Mouse (Mus musculus): ENCODE results near the gene Adgrg3. TPM values are rescaled to one million over a fixed set of nuclear protein-coding genes. Genes with fewer than 3 reads are reported as not detected.
A peak's percentile ranks its signal among the peaks of the same experiment; 100 is the strongest.

Adgrg3 gene
- polyA plus RNA-seq, 2 experiments: 3.3 to 6.7 TPM

DNA sequence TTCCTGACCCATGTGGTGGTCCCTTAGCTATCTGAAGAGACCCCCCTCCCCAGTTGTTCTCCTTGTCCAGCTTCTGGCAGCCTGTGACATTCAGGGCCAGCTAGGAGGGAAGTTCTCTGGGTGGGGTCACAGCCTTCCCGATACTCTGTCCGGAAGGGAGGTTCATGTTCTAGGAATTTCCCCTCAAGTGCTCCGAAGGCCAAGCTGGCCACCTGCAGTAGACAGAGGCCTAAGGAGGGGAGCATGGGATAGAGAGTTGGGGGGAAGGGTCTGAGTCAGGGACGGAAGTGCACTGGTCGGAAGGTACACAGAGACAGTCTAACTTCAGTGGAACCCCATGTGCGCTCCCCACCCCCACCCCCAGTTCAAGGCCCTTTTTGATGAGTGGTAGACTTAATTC is 17.5 kb upstream of the Adgrg3 start:
- TF ChIP-seq POLR2A (IDR thresholded peaks at IDR 0.05; ENCODE audit: borderline replicate concordance, extremely low read depth, insufficient read depth, insufficient read length): no peak
- Histone ChIP-seq H3K27ac (replicated peaks; ENCODE audit: low read depth, low read length) (no peak overlapping the region), H3K27me3 (ENCODE audit: control insufficient read depth, insufficient read depth, low read length) (no peaks in the 10 kb centered on the region), H3K4me1 (ENCODE audit: control insufficient read depth, insufficient read depth, low read length) (peaks cover 4% of the 10 kb centered on the region; the same call in 1 of the 2 replicates), H3K9me3 (ENCODE audit: control insufficient read depth, low read length) (no peaks in the 10 kb centered on the region), H3K4me3 (replicated peaks; ENCODE audit: low read length) (no peak overlapping the region), H3K36me3 (ENCODE audit: control insufficient read depth, insufficient read depth, low read length) (no peaks in the 10 kb centered on the region), H3K4me2 (replicated peaks; ENCODE audit: low read depth, low read length, severe bottlenecking) (no peak overlapping the region), H3K9ac (ENCODE audit: low read depth, low read length, severe bottlenecking) (no peak overlapping the region)
- ATAC-seq (ENCODE audit: low FRiP score, low read depth) (no peak), DNase-seq (ENCODE audit: low spot score) (no peak)
- 59% methylated on average over 6 of the region's 6 CpGs for WGBS

DNA sequence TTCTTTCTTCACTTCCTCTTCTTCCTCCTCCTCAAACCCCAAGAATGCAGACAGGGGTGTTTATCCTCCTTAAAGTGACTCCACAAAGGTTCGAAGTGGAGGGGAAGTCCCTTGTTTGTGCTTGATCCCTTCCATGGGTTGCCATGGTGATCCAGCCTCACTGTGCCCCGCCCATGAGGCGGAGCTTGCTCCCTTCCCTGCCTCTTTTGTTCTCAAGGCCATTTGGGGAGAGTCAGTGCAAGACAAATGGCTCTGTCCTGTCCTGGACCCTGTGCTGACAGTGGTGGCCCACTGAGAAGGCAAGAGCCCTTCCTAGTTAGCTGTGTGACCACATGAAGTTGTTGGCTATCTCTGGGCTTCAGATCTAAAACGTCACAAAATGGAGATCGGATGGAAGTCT is 16.8 kb upstream of the Adgrg3 start:
- peak; percentile 27; the same call in 1 of the 2 replicates for ATAC-seq (ENCODE audit: low FRiP score, low read depth)
- 27% methylated on average over 5 of the region's 5 CpGs for WGBS

DNA sequence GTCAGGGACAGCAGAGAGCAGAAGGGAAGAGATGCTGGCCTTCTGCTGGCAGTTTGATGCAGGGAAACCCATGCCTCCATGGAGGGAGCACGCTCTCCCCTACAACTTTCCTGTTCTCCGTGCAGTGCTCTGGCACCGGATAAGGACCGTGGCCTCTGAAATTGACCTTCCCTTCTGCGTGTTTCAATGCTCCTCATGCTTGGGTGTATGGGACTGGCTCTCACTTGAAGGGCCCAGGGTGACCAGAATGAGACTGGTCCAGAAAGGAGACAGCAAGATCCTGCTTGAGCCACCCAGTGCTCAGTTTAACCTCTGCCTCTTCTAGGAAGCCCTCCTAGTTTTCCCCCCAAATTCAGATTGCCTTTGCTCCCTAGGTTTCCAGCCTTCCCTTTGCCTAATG is 16.3 kb upstream of the Adgrg3 start:
- no peak for ATAC-seq (ENCODE audit: low FRiP score, low read depth)
- WGBS: 92% methylated on average over 3 of the region's 5 CpGs

More for the DNA sequence above, 16.8 kb upstream of the Adgrg3 start:
- Histone ChIP-seq H3K4me3 (replicated peaks; ENCODE audit: low read length) (no peak overlapping the region), H3K9me3 (ENCODE audit: control insufficient read depth, low read length) (no peaks in the 10 kb centered on the region), H3K27ac (replicated peaks; ENCODE audit: low read depth, low read length) (no peak overlapping the region), H3K9ac (ENCODE audit: low read depth, low read length, severe bottlenecking) (no peak overlapping the region), H3K4me1 (ENCODE audit: control insufficient read depth, insufficient read depth, low read length) (peaks cover 4% of the 10 kb centered on the region; the same call in 1 of the 2 replicates), H3K4me2 (replicated peaks; ENCODE audit: low read depth, low read length, severe bottlenecking) (no peak overlapping the region), H3K27me3 (ENCODE audit: control insufficient read depth, insufficient read depth, low read length) (no peaks in the 10 kb centered on the region), H3K36me3 (ENCODE audit: control insufficient read depth, insufficient read depth, low read length) (no peaks in the 10 kb centered on the region)
- TF ChIP-seq POLR2A (IDR thresholded peaks at IDR 0.05; ENCODE audit: borderline replicate concordance, extremely low read depth, insufficient read depth, insufficient read length): no peak
- DNase-seq (ENCODE audit: low spot score): no peak

GRCm38 (mm10) chr8:95001655-95002054 is 15.8 kb upstream of the Adgrg3 start:
- no peaks in the 10 kb centered on the region for H3K36me3 ChIP-seq (ENCODE audit: control insufficient read depth, insufficient read depth, low read length)
- no peak overlapping the region for H3K4me3 ChIP-seq (replicated peaks; ENCODE audit: low read length)
- 4% methylated on average over 7 of the region's 7 CpGs for WGBS
- peak; percentile 80 for DNase-seq (ENCODE audit: low spot score)
- H3K9me3 ChIP-seq (ENCODE audit: control insufficient read depth, low read length): no peaks in the 10 kb centered on the region
- H3K27ac ChIP-seq (replicated peaks; ENCODE audit: low read depth, low read length): no peak overlapping the region
- peaks cover 4% of the 10 kb centered on the region; the same call in 1 of the 2 replicates for H3K4me1 ChIP-seq (ENCODE audit: control insufficient read depth, insufficient read depth, low read length)
- H3K9ac ChIP-seq (ENCODE audit: low read depth, low read length, severe bottlenecking): no peak overlapping the region
- 0 out of 2 replicates have a peak, but pooled peaks have one; percentile 25 for ATAC-seq (ENCODE audit: low FRiP score, low read depth)
- no peaks in the 10 kb centered on the region for H3K27me3 ChIP-seq (ENCODE audit: control insufficient read depth, insufficient read depth, low read length)
- no peak for TF ChIP-seq POLR2A (IDR thresholded peaks at IDR 0.05; ENCODE audit: borderline replicate concordance, extremely low read depth, insufficient read depth, insufficient read length)
- H3K4me2 ChIP-seq (replicated peaks; ENCODE audit: low read depth, low read length, severe bottlenecking): no peak overlapping the region

More for the DNA sequence above, 16.3 kb upstream of the Adgrg3 start:
- Histone ChIP-seq H3K4me3 (replicated peaks; ENCODE audit: low read length) (no peak overlapping the region), H3K27me3 (ENCODE audit: control insufficient read depth, insufficient read depth, low read length) (no peaks in the 10 kb centered on the region), H3K4me2 (replicated peaks; ENCODE audit: low read depth, low read length, severe bottlenecking) (no peak overlapping the region), H3K9ac (ENCODE audit: low read depth, low read length, severe bottlenecking) (no peak overlapping the region), H3K4me1 (ENCODE audit: control insufficient read depth, insufficient read depth, low read length) (peaks cover 4% of the 10 kb centered on the region; the same call in 1 of the 2 replicates), H3K9me3 (ENCODE audit: control insufficient read depth, low read length) (no peaks in the 10 kb centered on the region), H3K27ac (replicated peaks; ENCODE audit: low read depth, low read length) (no peak overlapping the region), H3K36me3 (ENCODE audit: control insufficient read depth, insufficient read depth, low read length) (no peaks in the 10 kb centered on the region)
- TF ChIP-seq POLR2A (IDR thresholded peaks at IDR 0.05; ENCODE audit: borderline replicate concordance, extremely low read depth, insufficient read depth, insufficient read length): no peak
- no peak for DNase-seq (ENCODE audit: low spot score)

DNA sequence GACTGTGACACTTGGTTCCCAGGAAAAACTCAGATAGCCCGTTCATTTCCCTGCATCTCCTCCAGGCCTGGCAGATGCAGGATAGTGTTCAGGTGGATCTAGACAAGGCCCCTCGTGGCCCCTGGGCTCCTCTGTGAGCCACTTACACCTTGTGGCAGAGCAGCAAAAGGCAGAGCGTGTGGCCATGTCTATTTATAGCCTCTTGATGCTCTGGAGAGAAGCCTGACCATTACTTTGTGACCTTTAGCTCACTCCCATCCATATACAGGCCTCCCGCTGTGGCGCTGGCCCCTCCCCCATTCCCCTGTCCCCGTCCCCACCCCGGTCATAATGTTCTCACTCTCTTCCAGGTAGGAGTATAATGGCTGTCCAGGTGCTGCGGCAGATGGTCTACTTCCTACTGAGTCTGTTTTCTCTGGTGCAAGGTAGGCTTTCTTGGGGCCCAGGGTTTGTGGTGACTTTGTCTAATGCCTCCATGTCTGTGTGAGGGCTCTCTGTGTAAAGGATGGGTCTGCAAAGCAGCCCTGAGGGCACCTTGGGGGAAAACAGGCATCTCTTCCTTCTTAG is 15.3 kb upstream of the Adgrg3 start:
- TF ChIP-seq POLR2A (IDR thresholded peaks at IDR 0.05; ENCODE audit: borderline replicate concordance, extremely low read depth, insufficient read depth, insufficient read length): no peak
- H3K36me3 ChIP-seq (ENCODE audit: control insufficient read depth, insufficient read depth, low read length): no peaks in the 10 kb centered on the region
- no peaks in the 10 kb centered on the region for H3K9me3 ChIP-seq (ENCODE audit: control insufficient read depth, low read length)
- DNase-seq (ENCODE audit: low spot score) (no peak), ATAC-seq (ENCODE audit: low FRiP score, low read depth) (no peak)
- H3K27ac ChIP-seq (replicated peaks; ENCODE audit: low read depth, low read length): no peak overlapping the region
- H3K9ac ChIP-seq (ENCODE audit: low read depth, low read length, severe bottlenecking): no peak overlapping the region
- H3K4me3 ChIP-seq (replicated peaks; ENCODE audit: low read length): no peak overlapping the region
- peaks cover 4% of the 10 kb centered on the region; the same call in 1 of the 2 replicates for H3K4me1 ChIP-seq (ENCODE audit: control insufficient read depth, insufficient read depth, low read length)
- no peaks in the 10 kb centered on the region for H3K27me3 ChIP-seq (ENCODE audit: control insufficient read depth, insufficient read depth, low read length)
- 42% methylated on average over 8 of the region's 8 CpGs for WGBS
- no peak overlapping the region for H3K4me2 ChIP-seq (replicated peaks; ENCODE audit: low read depth, low read length, severe bottlenecking)

All from limb, embryonic 14.5 days (tissue).